Mouse (Mus musculus): ENCODE measurements around the gene S1pr4.

Gene S1pr4

GRCm38 (mm10) chr10:81519227-81519977, 19.5 kb upstream of the S1pr4 start:
- no peak for DNase-seq (ENCODE audit: low spot score)

GRCm38 (mm10) chr10:81518546-81518945, 18.6 kb upstream of the S1pr4 start:
- peak; percentile 65 for DNase-seq (ENCODE audit: low spot score)

- DNase-seq (ENCODE audit: low spot score) = no peak
Measured at GRCm38 (mm10) chr10:81517227-81517626, 17.3 kb upstream of the S1pr4 start.

- DNase-seq (ENCODE audit: low spot score) = no peak
Measured at GRCm38 (mm10) chr10:81513798-81514197, 13.9 kb upstream of the S1pr4 start.

- DNase-seq (ENCODE audit: low spot score) = no peak
Measured at GRCm38 (mm10) chr10:81510246-81510810, 10.4 kb upstream of the S1pr4 start.

- no peak for DNase-seq (ENCODE audit: low spot score)
Measured at GRCm38 (mm10) chr10:81507691-81508489, 8.0 kb upstream of the S1pr4 start.

GRCm38 (mm10) chr10:81507095-81507494, 7.2 kb upstream of the S1pr4 start:
- no peak for DNase-seq (ENCODE audit: low spot score)

- no peak for DNase-seq (ENCODE audit: low spot score)
Measured at GRCm38 (mm10) chr10:81505016-81505664, 5.2 kb upstream of the S1pr4 start.

- peak; percentile 92 for DNase-seq (ENCODE audit: low spot score)
Measured at GRCm38 (mm10) chr10:81502658-81503057, 2.7 kb upstream of the S1pr4 start.

- no peak for DNase-seq (ENCODE audit: low spot score)
Measured at GRCm38 (mm10) chr10:81501863-81502262, 1.9 kb upstream of the S1pr4 start.

- DNase-seq (ENCODE audit: low spot score) = peak; percentile 11
Measured at GRCm38 (mm10) chr10:81499250-81499901, 556 bp downstream of the S1pr4 start.

GRCm38 (mm10) chr10:81498316-81499249, 1.3 kb downstream of the S1pr4 start:
- DNase-seq (ENCODE audit: low spot score) = no peak

- no peak for DNase-seq (ENCODE audit: low spot score)
Measured at GRCm38 (mm10) chr10:81497401-81498270, 2.3 kb downstream of the S1pr4 start.

- DNase-seq (ENCODE audit: low spot score) = no peak
Measured at GRCm38 (mm10) chr10:81496969-81497368, 3.0 kb downstream of the S1pr4 start.

- DNase-seq (ENCODE audit: low spot score) = peak; percentile 99
Measured at GRCm38 (mm10) chr10:81496264-81496901, 3.5 kb downstream of the S1pr4 start, which contains the start of gene Ncln. Gene Ncln (minus strand): TSS chr10:81496392.

- peak; percentile 69 for DNase-seq (ENCODE audit: low spot score)
Measured at GRCm38 (mm10) chr10:81495616-81496263, 4.2 kb downstream of the S1pr4 start.

- DNase-seq (ENCODE audit: low spot score) = no peak
Measured at GRCm38 (mm10) chr10:81495151-81495550, 4.8 kb downstream of the S1pr4 start.

- peak; percentile 31 for DNase-seq (ENCODE audit: low spot score)
Measured at GRCm38 (mm10) chr10:81494260-81495041, 5.5 kb downstream of the S1pr4 start.
